Mouse (Mus musculus) neutrophil, adult 59 days (primary cell): Measurements from ENCODE around the gene Rpl27. TPM values are rescaled to one million over a fixed set of nuclear protein-coding genes. Genes with fewer than 3 reads are reported as not detected.

Experiments
- total RNA-seq, 2 experiments: library from RNA; stranded (reverse); gene quantifications; 1 replicate in 1 of 2; 2 replicates in 1 of 2; pipeline ENCODE4 v1.2.4; 2023

Gene Rpl27
- 10 to 100 TPM; 37.5 to 40.7 TPM for total RNA-seq

DNA sequence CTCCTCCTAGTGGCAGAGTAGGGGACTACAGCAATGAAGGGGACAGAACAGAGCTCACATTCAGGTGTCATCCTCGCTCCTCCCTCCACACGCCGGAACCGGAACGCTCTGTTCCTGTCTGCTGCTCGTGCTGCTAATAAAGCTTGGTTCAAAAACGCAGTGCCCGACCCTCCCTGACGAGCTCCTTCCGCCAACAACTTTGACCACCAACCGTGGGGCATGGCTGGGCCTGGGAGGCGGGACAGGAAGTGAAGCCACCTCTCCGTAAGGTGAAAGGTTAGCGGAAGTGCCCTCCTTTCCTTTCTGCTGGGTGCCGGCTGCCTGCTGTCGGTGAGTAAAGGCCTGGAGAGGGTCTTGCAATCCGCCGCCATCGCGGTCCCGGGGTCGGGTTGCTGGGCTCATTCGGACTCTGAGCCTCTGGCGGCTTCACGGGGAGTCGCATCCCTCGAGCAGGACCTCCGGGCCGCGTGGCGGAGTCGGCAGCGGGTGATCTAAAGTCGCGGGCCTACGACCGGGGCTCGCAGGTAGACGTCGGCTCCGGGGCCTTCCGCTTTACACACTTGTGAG lies at the start of gene Rpl27:
Rpl27 (plus strand) TSS at position 172 of the 567 bp plus-strand sequence.

DNA sequence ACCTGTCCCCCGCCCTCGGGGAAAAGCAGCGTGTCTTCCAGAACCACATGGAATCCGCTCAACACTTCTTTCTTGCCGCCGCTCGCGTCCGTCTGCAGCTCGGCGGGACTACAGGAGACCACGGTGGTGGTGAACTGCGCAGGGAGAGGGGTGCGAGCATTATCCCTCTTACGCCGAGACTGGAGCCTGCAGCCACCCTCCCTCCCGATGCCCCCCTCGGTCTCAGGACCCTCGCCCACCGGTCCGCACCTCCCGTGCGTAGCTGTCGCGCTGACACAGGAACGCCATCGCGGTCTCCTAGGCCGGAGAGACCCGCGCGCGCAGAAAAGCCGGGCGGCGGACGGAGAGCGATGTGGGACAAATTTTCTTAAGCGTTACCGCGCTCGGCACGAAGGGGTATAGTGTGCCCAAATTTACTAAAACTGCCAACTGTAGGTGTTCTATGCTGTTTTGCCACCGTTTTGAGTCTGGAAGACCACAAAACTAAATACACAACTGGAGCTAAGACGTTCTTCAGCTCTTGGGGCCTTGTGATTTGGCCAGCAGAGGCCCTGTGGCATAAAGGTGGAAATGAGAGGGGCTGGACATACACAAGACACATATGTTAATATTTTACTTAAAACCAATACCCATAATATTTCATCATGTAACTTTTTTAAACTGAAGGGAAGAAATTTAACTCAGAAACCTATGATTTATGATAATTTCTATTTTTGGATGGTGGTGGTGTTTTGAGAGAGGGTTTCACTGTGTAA lies 24.8 kb upstream of the Rpl27 start, which contains the start of gene Aarsd1:
Aarsd1 (minus strand) TSS at position 515 of the 755 bp plus-strand sequence.

DNA sequence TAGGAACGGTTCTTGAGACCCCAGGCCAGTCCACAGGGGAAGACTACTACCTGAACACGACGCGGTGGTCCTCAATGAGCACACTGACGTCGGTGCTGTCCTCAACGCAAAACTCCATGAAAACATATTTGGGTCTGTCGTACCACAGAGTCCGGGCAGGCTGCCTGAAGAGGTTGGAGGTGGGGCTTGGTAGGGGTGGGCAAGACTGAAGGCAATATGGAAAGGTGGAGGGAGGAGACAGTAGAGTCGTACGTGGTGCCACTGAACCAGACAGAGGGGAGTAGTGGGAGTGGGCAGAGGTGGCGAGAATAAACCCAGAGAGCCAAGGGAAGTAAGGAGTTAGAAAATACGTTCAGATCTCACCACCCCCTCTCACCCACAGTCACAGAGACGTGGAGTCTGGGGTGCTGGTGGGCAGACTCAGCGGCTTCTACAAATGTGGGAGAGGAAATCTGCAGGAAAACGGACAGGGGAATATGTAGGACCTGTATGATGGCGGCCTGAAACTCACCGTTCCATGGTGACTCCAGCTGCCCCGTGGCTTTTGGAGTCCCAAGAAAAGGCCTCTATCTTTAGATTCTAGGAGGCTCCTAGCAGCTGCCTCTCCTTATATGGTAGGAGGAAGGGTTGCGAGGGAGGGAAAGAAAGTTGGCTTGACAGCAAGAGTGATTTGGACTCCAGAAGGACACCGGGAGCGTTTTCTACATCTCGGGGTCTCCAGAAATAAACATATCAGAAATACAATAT lies 17.8 kb upstream of the Rpl27 start, which contains the start of gene Gm27029:
Gm27029 (minus strand) TSS at position 692 of the 747 bp plus-strand sequence.

DNA sequence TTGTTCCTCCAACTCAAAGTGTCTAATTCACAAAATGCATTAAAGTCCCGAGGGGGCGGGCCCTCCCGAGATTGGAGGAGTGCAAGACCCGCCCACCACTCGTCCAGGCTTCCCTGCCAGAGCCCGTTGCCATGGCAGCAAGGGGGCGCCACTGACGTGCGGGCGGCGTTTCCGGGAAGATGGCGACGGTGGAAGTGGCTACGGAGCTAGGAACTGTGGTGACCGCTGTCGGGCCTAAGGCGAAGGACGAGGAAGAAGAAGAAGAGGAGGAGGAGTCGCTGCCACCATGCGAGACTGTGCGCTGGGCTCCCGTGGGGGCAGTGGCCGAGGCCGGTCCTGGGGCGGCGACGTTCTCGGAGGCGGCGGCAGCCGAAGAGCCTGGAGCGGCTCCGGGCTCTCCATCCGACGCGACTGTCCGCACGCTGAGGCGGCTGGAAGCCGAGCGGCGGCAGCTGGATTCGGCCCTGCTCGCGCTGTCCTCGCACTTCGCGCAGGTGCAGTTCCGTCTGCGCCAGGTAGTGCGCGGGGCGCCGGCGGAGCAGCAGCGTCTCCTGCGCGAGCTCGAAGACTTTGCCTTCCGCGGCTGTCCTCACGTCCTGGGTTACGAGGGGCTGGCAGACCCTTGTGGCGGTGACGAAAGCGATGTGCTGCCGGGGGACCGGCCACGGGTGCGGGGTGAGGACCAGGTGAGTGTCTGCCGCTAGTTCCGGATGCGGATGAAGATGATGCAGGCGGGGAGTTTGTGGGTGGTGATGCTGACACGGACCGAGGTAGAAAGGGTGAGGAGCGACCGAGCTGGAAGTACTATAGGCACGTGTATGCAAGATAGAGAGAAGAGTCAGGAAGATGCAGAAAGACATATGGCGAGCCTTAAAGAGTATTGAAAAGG lies 16.9 kb upstream of the Rpl27 start, which contains the start of the genes Rundc1 and Ptges3l:
Rundc1 (plus strand) TSS at position 161 of the 889 bp plus-strand sequence.
Ptges3l (minus strand) TSS at position 409 of the 889 bp plus-strand sequence.

DNA sequence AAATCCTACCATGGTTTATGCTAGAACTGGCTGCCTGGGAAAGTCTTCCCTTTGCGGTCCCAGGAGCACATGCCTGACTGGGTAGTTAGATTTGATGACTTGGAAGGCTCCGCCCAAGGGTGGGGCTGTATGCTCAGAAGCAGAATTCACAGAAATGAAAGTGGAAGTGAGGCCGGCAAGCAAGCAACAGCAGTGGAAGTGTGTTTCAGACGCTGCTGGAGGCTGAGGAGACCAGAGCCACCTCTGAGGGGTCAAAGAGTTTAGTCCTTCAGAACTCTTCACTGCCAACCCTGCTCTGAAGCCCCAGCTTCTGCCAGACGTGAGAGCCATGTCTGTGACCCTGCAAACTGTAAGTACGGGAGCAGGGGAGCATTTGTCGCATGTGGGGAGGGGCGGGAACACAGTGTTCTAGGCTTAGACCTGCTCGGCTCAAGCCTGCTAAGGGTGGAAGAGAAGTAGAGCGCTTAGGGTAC lies 6.2 kb downstream of the Rpl27 start, which contains the start of gene Ifi35:
Ifi35 (plus strand) TSS at position 134 of the 473 bp plus-strand sequence.

DNA sequence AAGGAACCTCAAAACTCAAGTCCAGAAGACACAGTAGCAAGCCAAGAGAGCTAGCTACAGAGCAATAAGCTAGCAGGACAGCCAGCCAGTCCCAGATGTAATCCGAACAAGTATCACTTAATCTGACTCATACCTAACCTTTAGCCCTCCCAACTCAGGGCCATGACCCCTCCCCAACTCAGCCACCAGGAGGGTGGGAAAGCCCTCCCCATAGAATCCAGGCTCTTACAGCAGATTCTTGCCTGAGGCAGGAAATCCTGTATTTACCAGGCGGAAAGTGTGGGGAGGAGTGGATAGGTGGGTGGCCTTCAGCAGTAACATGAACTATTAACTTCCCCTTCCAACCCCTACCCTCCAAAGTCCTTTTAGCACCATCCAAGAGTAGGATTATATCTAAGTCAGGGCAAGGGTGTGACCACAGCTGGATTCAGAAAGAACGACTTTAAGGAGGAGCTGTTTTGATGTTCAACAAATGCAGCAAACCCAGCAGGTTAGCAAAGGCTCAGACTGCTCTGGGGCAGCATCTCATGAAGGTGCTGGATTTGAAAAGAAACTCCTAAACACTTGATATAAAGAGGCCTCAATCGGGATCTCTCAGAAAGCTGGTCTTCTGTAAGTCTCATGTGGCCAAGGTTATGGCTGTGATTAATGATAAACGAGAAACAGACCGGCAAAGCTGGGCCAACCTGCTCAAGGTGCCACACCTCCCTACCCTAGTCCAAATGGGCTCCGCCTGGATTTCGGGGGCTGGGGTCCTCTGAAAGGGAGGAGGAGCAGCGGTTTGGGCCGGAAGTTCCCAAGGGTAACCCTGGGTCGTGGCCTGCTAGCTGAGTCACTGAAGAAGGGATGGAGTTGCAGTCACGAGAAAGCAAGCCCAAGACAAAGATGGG lies 22.4 kb downstream of the Rpl27 start, which contains the start of gene Rnd2:
Rnd2 (plus strand) TSS at position 789 of the 890 bp plus-strand sequence.

DNA sequence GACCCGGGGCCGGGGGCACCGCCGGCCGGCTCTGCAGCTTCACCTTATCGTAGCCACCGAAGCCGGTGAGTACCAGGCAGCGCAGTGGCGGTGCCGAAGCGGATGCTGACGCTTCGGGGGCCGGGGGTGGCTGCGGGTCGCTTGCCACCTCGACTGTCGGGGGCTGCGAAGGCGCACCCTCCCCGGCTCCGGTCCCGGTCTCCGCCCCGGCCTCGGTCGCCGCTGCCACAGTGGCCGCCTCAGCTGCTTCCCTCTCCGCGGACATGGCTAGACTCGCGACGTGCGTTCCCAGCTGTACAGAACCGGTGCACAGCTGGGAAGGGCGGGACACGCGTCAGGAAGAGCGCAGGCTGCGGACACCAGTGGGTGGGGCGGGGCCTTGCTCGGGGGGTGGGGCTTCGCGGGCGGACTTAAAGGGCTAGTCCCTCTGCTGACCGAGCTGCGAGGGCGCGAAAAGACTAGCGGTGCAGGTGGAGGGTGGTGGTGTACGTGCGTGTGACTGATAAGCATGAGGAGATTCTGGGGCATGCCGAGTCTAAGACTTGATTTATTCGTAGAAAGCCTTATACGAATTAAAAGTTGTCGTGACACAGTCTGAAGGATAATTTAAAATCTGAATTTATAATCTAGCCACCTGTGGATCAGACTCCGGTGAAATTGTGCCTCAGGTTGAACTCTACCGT lies 23.9 kb downstream of the Rpl27 start, which contains the start of gene Vat1:
Vat1 (minus strand) TSS at position 362 of the 683 bp plus-strand sequence.

Other genes with a start within 250 kb of the Rpl27 start
- 10 to 100 TPM; 46.8 to 51.8 TPM for gene Ezh1, start 215.8 kb upstream of the Rpl27 start, total RNA-seq
- not detected for gene Ramp2, start 196.3 kb upstream of the Rpl27 start, total RNA-seq
- gene Vps25, start 188.6 kb upstream of the Rpl27 start, total RNA-seq: 10 to 100 TPM; 62.8 to 67.7 TPM
- 1 to 10 TPM in 1 of 2 experiments, under 1 TPM in 1; 0.64 to 2.3 TPM for gene Wnk4, start 181.7 kb upstream of the Rpl27 start, total RNA-seq
- 1 to 10 TPM; 1.2 to 2.1 TPM for gene Cntd1, start 163.3 kb upstream of the Rpl27 start, total RNA-seq
- 10 to 100 TPM; 31.6 to 34.4 TPM for gene Coa3, start 163.2 kb upstream of the Rpl27 start, total RNA-seq
- gene Becn1, start 140.0 kb upstream of the Rpl27 start, total RNA-seq: 100 to 1,000 TPM; 143 to 152 TPM
- gene Psme3, start 126.1 kb upstream of the Rpl27 start, total RNA-seq: 10 to 100 TPM; 64.4 to 73.2 TPM
- gene Aoc2, start 117.2 kb upstream of the Rpl27 start, total RNA-seq: 1 to 10 TPM; 3.4 TPM
- gene Aoc3, start 111.7 kb upstream of the Rpl27 start, total RNA-seq: not detected
- not detected for gene G6pc, start 74.7 kb upstream of the Rpl27 start, total RNA-seq
- 10 to 100 TPM; 12.1 to 15.2 TPM for gene Aarsd1, start 24.7 kb upstream of the Rpl27 start, total RNA-seq
- under 1 TPM; 0.47 to 0.82 TPM for gene Gm27029, start 17.5 kb upstream of the Rpl27 start, total RNA-seq
- 1 to 10 TPM; 8.5 TPM for gene Rundc1, start 17.2 kb upstream of the Rpl27 start, total RNA-seq
- gene Ptges3l, start 17.0 kb upstream of the Rpl27 start, total RNA-seq: under 1 TPM in 1 of 2 experiments, not detected in 1; 0.64 TPM
- gene Ifi35, start 6.1 kb downstream of the Rpl27 start, total RNA-seq: 10 to 100 TPM; 21.7 to 23.3 TPM
- gene Rnd2, start 22.7 kb downstream of the Rpl27 start, total RNA-seq: under 1 TPM; 0.42 to 0.60 TPM
- 10 to 100 TPM; 15.0 to 16.3 TPM for gene Vat1, start 23.9 kb downstream of the Rpl27 start, total RNA-seq
- 10 to 100 TPM; 15.6 to 19.0 TPM for gene Brca1, start 109.7 kb downstream of the Rpl27 start, total RNA-seq
- 10 to 100 TPM; 73.5 to 93.1 TPM for gene Nbr1, start 109.9 kb downstream of the Rpl27 start, total RNA-seq
- 10 to 100 TPM; 10.5 to 13.5 TPM for gene Tmem106a, start 139.9 kb downstream of the Rpl27 start, total RNA-seq
- not detected for gene Gm11634, start 157.0 kb downstream of the Rpl27 start, total RNA-seq
- 10 to 100 TPM; 12.2 to 18.4 TPM for gene Rdm1, start 184.9 kb downstream of the Rpl27 start, total RNA-seq
- gene Arl4d, start 223.2 kb downstream of the Rpl27 start, total RNA-seq: 1 to 10 TPM in 1 of 2 experiments, under 1 TPM in 1; 0.84 to 1.9 TPM